Mouse (Mus musculus) large intestine, adult 2 months (tissue): ENCODE measurements around the gene Tex101. TPM values are rescaled to one million over a fixed set of nuclear protein-coding genes. Genes with fewer than 3 reads are reported as not detected.
"Not testable (repeated sequence)": the region's sequence is repeated elsewhere in the genome, so short reads cannot be mapped to it uniquely, and the experiment has no call there.

ENCODE experiments used
- DNase-seq: peaks from one replicate; pipeline ENCODE4 v3.0.0-alpha.2; 2012; ENCODE audit warnings: low read depth, low spot score
- WGBS: fragments of 180-500 bp; shearing (Covaris S2); methylation state at CpG from one replicate; pipeline ENCODE4 v1.1.7; 2018; 5-methylcytosine and 5-hydroxymethylcytosine counted together
- polyA plus RNA-seq: library from polyadenylated mRNA; depleted of rRNA; stranded (reverse); fragments of >200 nt; gene quantifications from 2 replicates; pipeline ENCODE4 v1.2.3, GENCODE M21; 2012; rRNA removed

Tex101 gene
- polyA plus RNA-seq, 1 experiment, result not detected

DNA sequence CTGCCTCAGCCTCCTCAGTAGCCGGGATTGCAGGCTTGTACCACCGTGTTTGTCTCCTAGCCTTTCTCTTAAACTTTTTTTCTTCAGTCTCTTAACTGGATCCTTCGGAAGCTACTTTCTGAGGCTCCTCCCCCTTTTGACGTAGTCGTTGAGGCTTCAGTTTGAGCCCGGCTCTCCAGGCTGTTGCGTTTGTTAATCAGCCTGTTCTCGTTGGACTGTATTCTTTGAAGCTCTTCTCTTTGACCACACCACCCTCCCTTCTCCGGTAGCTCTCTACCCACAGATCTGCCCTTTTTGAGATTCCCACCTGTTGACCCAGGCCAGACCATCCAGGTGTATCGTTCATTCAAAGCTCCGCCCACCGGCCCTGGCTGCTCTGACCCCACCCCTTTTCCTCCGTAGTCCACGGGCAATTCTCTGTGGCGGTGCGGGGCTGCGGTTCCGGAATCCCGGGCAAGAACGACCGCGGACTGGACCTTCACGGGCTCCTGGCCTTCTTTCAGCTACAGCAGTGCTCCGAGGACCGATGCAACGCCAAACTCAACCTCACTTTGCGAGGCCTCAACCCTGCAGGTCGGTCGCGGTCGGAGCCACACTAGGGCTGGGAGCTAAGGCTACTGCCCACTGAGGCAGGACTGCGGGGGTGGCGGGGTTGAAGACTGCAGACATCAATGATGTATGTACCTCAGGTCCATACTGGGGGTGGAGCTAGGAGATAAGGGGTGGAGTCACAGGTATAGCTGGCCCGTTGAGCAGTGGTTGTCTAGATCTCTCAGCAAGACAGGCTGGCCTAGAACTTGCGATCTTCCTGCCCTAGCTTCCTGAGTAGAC lies 38.2 kb downstream of the Tex101 start:
- 3% methylated on average over 35 of the region's 35 CpGs for WGBS
- DNase-seq, result no peak

DNA sequence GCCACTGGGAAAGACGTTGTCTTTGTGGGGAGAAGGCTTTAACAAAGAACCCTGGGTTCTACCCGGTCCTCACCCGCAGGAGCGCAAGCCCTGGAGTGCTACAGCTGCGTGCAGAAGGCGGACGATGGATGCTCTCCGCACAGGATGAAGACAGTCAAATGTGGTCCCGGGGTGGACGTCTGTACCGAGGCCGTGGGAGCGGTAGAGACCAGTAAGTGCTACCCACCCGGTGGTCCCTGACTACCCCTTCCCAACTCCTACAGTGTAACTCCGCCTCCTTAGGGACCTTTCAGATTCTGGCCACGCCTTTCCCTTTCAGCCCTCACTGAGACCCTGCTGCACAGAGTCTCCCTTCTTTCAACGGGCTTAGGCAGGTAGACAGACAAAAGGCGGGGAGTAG lies 39.4 kb downstream of the Tex101 start:
- WGBS, result 8% methylated on average over 18 of the region's 18 CpGs
- no peak for DNase-seq

DNA sequence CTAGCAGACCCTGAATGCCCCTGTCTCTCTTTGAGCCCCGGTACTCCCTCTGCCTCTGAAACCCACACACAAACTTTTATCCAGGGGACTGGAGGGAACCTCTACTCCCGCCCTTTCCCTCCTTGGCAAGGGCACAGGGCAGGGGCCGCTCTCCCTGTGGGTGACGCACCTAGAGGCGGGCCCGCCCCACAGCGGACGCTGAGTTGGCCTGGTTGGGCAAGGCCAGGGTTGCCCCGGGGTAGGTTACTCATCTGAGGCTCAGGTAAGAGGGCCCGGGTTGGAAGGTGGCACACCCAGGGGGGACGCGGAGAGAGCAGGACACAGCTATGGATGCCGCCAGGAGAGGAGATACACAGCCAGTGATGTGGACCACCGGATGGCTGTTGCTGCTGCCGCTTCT lies 40.2 kb downstream of the Tex101 start, which contains the start of gene Lypd3:
Lypd3 (plus strand) TSS at position 287 of the 400 bp plus-strand sequence.
- no peak for DNase-seq
- 35% methylated on average over 15 of the region's 15 CpGs for WGBS

- WGBS, result 82% methylated on average over 10 of the region's 10 CpGs
- DNase-seq, result no peak
Measured at GRCm38 (mm10) chr7:24630116-24630880, 46.2 kb downstream of the Tex101 start.

- DNase-seq, result no peak
- 63% methylated on average over 4 of the region's 4 CpGs for WGBS
Measured at GRCm38 (mm10) chr7:24629672-24630071, 46.8 kb downstream of the Tex101 start.

- 12% methylated on average over 33 of the region's 33 CpGs for WGBS
- no peak for DNase-seq
Measured at GRCm38 (mm10) chr7:24628685-24629610, 47.5 kb downstream of the Tex101 start.

- 89% methylated on average over 6 of the region's 6 CpGs for WGBS
- DNase-seq, result no peak
Measured at GRCm38 (mm10) chr7:24622967-24623366, 53.5 kb downstream of the Tex101 start.

GRCm38 (mm10) chr7:24621193-24621592 lies 55.3 kb downstream of the Tex101 start:
- 90% methylated on average over 3 of the region's 3 CpGs for WGBS
- no peak for DNase-seq

DNA sequence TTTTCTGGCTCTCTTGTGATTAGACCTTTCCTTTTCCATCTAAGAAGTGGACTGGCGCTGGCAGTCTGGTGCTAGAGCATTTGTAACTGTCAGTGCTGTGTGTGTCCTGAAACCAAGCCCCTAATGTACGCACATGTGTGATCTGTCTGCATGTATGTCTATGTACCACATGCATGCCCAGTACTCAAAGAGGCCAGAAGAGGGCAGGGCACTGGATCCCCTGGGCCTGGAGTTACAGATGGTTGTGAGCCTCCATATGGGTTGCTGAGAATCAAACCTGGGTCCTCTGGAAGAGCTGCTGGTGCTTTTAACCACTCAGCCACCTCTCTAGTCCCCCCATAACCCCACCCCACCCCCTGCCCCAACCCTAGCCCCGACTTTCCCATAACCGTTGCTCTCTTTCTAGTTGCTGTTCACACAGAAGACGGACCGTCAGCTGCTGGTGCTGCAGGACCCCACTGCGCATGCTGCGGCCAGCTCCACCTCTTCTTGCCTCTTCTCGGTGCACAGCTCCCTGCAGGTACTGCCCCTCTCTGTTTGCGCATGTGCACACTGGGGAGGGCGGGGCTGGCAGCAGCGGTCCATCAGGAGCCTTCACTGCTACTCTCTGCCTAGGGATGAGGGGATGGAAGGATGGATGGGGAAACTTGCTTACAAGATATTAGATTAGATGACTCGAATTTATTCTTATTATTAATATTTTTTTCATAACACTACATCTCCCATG lies 56.6 kb downstream of the Tex101 start:
- WGBS, result 88% methylated on average over 13 of the region's 13 CpGs
- DNase-seq, result no peak

- DNase-seq, result not testable (repeated sequence)
- WGBS, result 87% methylated on average over 8 of the region's 8 CpGs
Measured at GRCm38 (mm10) chr7:24618374-24618773, 58.1 kb downstream of the Tex101 start.

Other genes with a start within 250 kb of the Tex101 start
- gene Irgc1, start 224.4 kb downstream of the Tex101 start, polyA plus RNA-seq, result 0.84 TPM in 1 of 2 replicates, not detected in the other
- gene Plaur, start 214.2 kb downstream of the Tex101 start, polyA plus RNA-seq, result 10.6 and 11.6 TPM in 2 replicates
- gene Cadm4, start 194.7 kb downstream of the Tex101 start, polyA plus RNA-seq, result 2.0 and 2.7 TPM in 2 replicates
- 6.7 and 7.4 TPM in 2 replicates for gene Zfp428, start 169.7 kb downstream of the Tex101 start, polyA plus RNA-seq
- gene AC161166.1, start 164.2 kb downstream of the Tex101 start, polyA plus RNA-seq, result not detected in 2 replicates
- 7.6 and 10.8 TPM in 2 replicates for gene Irgq, start 146.0 kb downstream of the Tex101 start, polyA plus RNA-seq
- gene Pinlyp, start 130.6 kb downstream of the Tex101 start, polyA plus RNA-seq, result 0.23 TPM in 1 of 2 replicates, not detected in the other
- gene Xrcc1, start 130.4 kb downstream of the Tex101 start, polyA plus RNA-seq, result 27.8 and 36.0 TPM in 2 replicates
- 56.6 and 77.6 TPM in 2 replicates for gene Ethe1, start 89.1 kb downstream of the Tex101 start, polyA plus RNA-seq
- gene Zfp575, start 89.0 kb downstream of the Tex101 start, polyA plus RNA-seq, result 0.16 and 0.29 TPM in 2 replicates
- 4.1 and 4.8 TPM in 2 replicates for gene Phldb3, start 65.9 kb downstream of the Tex101 start, polyA plus RNA-seq
- 0.14 and 0.25 TPM in 2 replicates for gene Lypd3, start 40.1 kb downstream of the Tex101 start, polyA plus RNA-seq
- gene BC049730, start 32.6 kb upstream of the Tex101 start, polyA plus RNA-seq, result not detected in 2 replicates
- not detected in 2 replicates for gene Gm4763, start 50.2 kb upstream of the Tex101 start, polyA plus RNA-seq
- 20.1 and 21.8 TPM in 2 replicates for gene Cd177, start 83.6 kb upstream of the Tex101 start, polyA plus RNA-seq
- 23.2 and 28.2 TPM in 2 replicates for gene Ceacam10, start 100.5 kb upstream of the Tex101 start, polyA plus RNA-seq
- 4.1 and 5.9 TPM in 2 replicates for gene Gm9844, start 185.5 kb upstream of the Tex101 start, polyA plus RNA-seq
- gene Lypd4, start 193.3 kb upstream of the Tex101 start, polyA plus RNA-seq, result not detected in 2 replicates
- gene Dmrtc2, start 193.4 kb upstream of the Tex101 start, polyA plus RNA-seq, result not detected in 2 replicates
- 648 and 720 TPM in 2 replicates for gene Rps19, start 207.7 kb upstream of the Tex101 start, polyA plus RNA-seq
- gene Cd79a, start 220.7 kb upstream of the Tex101 start, polyA plus RNA-seq, result 60.4 and 84.9 TPM in 2 replicates
- 114 and 145 TPM in 2 replicates for gene Arhgef1, start 226.2 kb upstream of the Tex101 start, polyA plus RNA-seq